Mouse (Mus musculus): ENCODE measurements around the gene Myb. TPM values are rescaled to one million over a fixed set of nuclear protein-coding genes. Genes with fewer than 3 reads are reported as not detected.

Myb gene
- 1 to 10 TPM in 1 of 2 experiments, not detected in 1; 1.9 TPM for total RNA-seq (2021)
- long read RNA-seq, experiment 1 = 0 reads
- long read RNA-seq, experiment 2 = 0 reads

- intact Hi-C loops (cut with DNase I) = no loop called here
- DNase-seq = peak in 1 of 2 experiments; percentile 23
Measured at GRCm38 (mm10) chr10:21160537-21161358, at the start of gene Myb. TSS of gene Myb (minus strand) at chr10:21160984.

GRCm38 (mm10) chr10:21207378-21207777 is 46.6 kb upstream of the Myb start:
- intact Hi-C loops (cut with DNase I) = no loop called here
- no peak for DNase-seq

GRCm38 (mm10) chr10:21206232-21206631 is 45.4 kb upstream of the Myb start:
- intact Hi-C loops (cut with DNase I) = no loop called here
- DNase-seq = no peak

- intact Hi-C loops (cut with DNase I) = no loop called here
- no peak for DNase-seq
Measured at GRCm38 (mm10) chr10:21204496-21205085, 43.8 kb upstream of the Myb start.

GRCm38 (mm10) chr10:21203886-21204285 is 43.1 kb upstream of the Myb start:
- DNase-seq = no peak
- intact Hi-C loops (cut with DNase I) = no loop called here

- intact Hi-C loops (cut with DNase I) = no loop called here
Measured at GRCm38 (mm10) chr10:21203461-21203860, 42.7 kb upstream of the Myb start.

GRCm38 (mm10) chr10:21200761-21201160 is 40.0 kb upstream of the Myb start:
- DNase-seq = no peak
- intact Hi-C loops (cut with DNase I) = no loop called here

More at GRCm38 (mm10) chr10:21203461-21203860, 42.7 kb upstream of the Myb start:
- DNase-seq = no peak

- intact Hi-C loops (cut with DNase I) = no loop called here
- DNase-seq = no peak
Measured at GRCm38 (mm10) chr10:21200322-21200721, 39.5 kb upstream of the Myb start.

GRCm38 (mm10) chr10:21196646-21197116 is 35.9 kb upstream of the Myb start:
- intact Hi-C loops (cut with DNase I) = no loop called here
- no peak for DNase-seq

- no peak for DNase-seq
- intact Hi-C loops (cut with DNase I) = no loop called here
Measured at GRCm38 (mm10) chr10:21195597-21195996, 34.8 kb upstream of the Myb start.

- intact Hi-C loops (cut with DNase I) = no loop called here
- no peak for DNase-seq
Measured at GRCm38 (mm10) chr10:21193935-21194505, 33.2 kb upstream of the Myb start.

- no peak for DNase-seq
- intact Hi-C loops (cut with DNase I) = no loop called here
Measured at GRCm38 (mm10) chr10:21193088-21193934, 32.5 kb upstream of the Myb start.

GRCm38 (mm10) chr10:21192436-21192835 is 31.7 kb upstream of the Myb start:
- intact Hi-C loops (cut with DNase I) = no loop called here
- DNase-seq = no peak

- no peak for DNase-seq
- intact Hi-C loops (cut with DNase I) = no loop called here
Measured at GRCm38 (mm10) chr10:21189756-21190397, 29.1 kb upstream of the Myb start.

- DNase-seq = no peak
- intact Hi-C loops (cut with DNase I) = no loop called here
Measured at GRCm38 (mm10) chr10:21189275-21189601, 28.5 kb upstream of the Myb start.

GRCm38 (mm10) chr10:21188564-21189274 is 27.9 kb upstream of the Myb start:
- peak in 1 of 2 experiments; percentile 25 for DNase-seq
- intact Hi-C loops (cut with DNase I) = no loop called here

GRCm38 (mm10) chr10:21187847-21188246 is 27.1 kb upstream of the Myb start:
- intact Hi-C loops (cut with DNase I) = loop anchor here (2.0 kb wide), 1 partner anchor 195 kb away; no protein-coding TSS in a partner anchor
- no peak for DNase-seq

GRCm38 (mm10) chr10:21186733-21187132 is 25.9 kb upstream of the Myb start:
- intact Hi-C loops (cut with DNase I) = loop anchor here (2.0 kb wide), 1 partner anchor 194 kb away; no protein-coding TSS in a partner anchor
- DNase-seq = no peak

- no peak for DNase-seq
- intact Hi-C loops (cut with DNase I) = loop anchor here (5.0 kb wide), 1 partner anchor 171 kb away; no protein-coding TSS in a partner anchor
Measured at GRCm38 (mm10) chr10:21178711-21179110, 17.9 kb upstream of the Myb start.

All from gastrocnemius, postnatal 36 days (tissue).